Mouse (Mus musculus): Measurements from ENCODE around the gene Nr3c2. TPM values are rescaled to one million over a fixed set of nuclear protein-coding genes. Genes with fewer than 3 reads are reported as not detected.

Gene Nr3c2
- polyA plus RNA-seq, 1 experiment from 2014 or later, result 3.0 TPM

- H3K27me3 ChIP-seq, result no peaks in the 10 kb centered on the region
- no peak overlapping the region for H3K4me3 ChIP-seq
- 86% methylated on average over 10 of the region's 10 CpGs for WGBS
- H3K36me3 ChIP-seq, result no peaks in the 10 kb centered on the region
- H3K9ac ChIP-seq, result no peak overlapping the region
- H3K4me2 ChIP-seq, result no peak overlapping the region
- ATAC-seq (ENCODE audit: borderline replicate concordance, extremely low read depth, low FRiP score, low TSS enrichment), result no peak
- peaks cover 3% of the 10 kb centered on the region; the same call in 1 of the 2 replicates for H3K4me1 ChIP-seq
- no peaks in the 10 kb centered on the region for H3K9me3 ChIP-seq
- no peak overlapping the region for H3K27ac ChIP-seq
Observed at GRCm38 (mm10) chr8:77098101-77098500, 198.9 kb downstream of the Nr3c2 start.

GRCm38 (mm10) chr8:77100370-77100769 lies 201.1 kb downstream of the Nr3c2 start:
- Histone ChIP-seq H3K9me3 (no peaks in the 10 kb centered on the region), H3K27me3 (no peaks in the 10 kb centered on the region), H3K9ac (no peak overlapping the region), H3K4me2 (no peak overlapping the region), H3K4me3 (no peak overlapping the region), H3K36me3 (no peaks in the 10 kb centered on the region), H3K27ac (no peak overlapping the region), H3K4me1 (peaks cover 3% of the 10 kb centered on the region; the same call in 1 of the 2 replicates)
- 61% methylated on average over 2 of the region's 2 CpGs for WGBS
- no peak for ATAC-seq (ENCODE audit: borderline replicate concordance, extremely low read depth, low FRiP score, low TSS enrichment)

GRCm38 (mm10) chr8:77102879-77103278 lies 203.6 kb downstream of the Nr3c2 start:
- Histone ChIP-seq H3K27me3 (no peaks in the 10 kb centered on the region), H3K9ac (no peak overlapping the region), H3K36me3 (no peaks in the 10 kb centered on the region), H3K4me2 (no peak overlapping the region), H3K9me3 (no peaks in the 10 kb centered on the region), H3K27ac (no peak overlapping the region), H3K4me1 (peaks cover 3% of the 10 kb centered on the region; the same call in 1 of the 2 replicates), H3K4me3 (no peak overlapping the region)
- no peak for ATAC-seq (ENCODE audit: borderline replicate concordance, extremely low read depth, low FRiP score, low TSS enrichment)
- WGBS, result 92% methylated on average over 7 of the region's 7 CpGs

GRCm38 (mm10) chr8:77112719-77113118 lies 213.5 kb downstream of the Nr3c2 start:
- no peak for ATAC-seq (ENCODE audit: borderline replicate concordance, extremely low read depth, low FRiP score, low TSS enrichment)
- Histone ChIP-seq H3K36me3 (no peaks in the 10 kb centered on the region), H3K4me3 (no peak overlapping the region), H3K9ac (no peak overlapping the region), H3K4me1 (no peaks in the 10 kb centered on the region), H3K9me3 (no peaks in the 10 kb centered on the region), H3K27ac (no peak overlapping the region), H3K27me3 (no peaks in the 10 kb centered on the region), H3K4me2 (no peak overlapping the region)
- 91% methylated on average over 2 of the region's 2 CpGs for WGBS

- Histone ChIP-seq H3K27ac (no peak overlapping the region), H3K36me3 (no peaks in the 10 kb centered on the region), H3K4me3 (no peak overlapping the region), H3K9ac (no peak overlapping the region), H3K9me3 (no peaks in the 10 kb centered on the region), H3K4me2 (no peak overlapping the region), H3K27me3 (no peaks in the 10 kb centered on the region), H3K4me1 (no peaks in the 10 kb centered on the region)
- 84% methylated on average over 10 of the region's 10 CpGs for WGBS
- ATAC-seq (ENCODE audit: borderline replicate concordance, extremely low read depth, low FRiP score, low TSS enrichment), result no peak
Observed at GRCm38 (mm10) chr8:77114769-77115168, 215.5 kb downstream of the Nr3c2 start.

- no peak overlapping the region for H3K9ac ChIP-seq
- H3K36me3 ChIP-seq, result no peaks in the 10 kb centered on the region
- ATAC-seq (ENCODE audit: borderline replicate concordance, extremely low read depth, low FRiP score, low TSS enrichment), result no peak
- no peaks in the 10 kb centered on the region for H3K27me3 ChIP-seq
- no peak overlapping the region for H3K27ac ChIP-seq
- H3K4me3 ChIP-seq, result no peak overlapping the region
- 39% methylated on average over 7 of the region's 7 CpGs for WGBS
- H3K4me1 ChIP-seq, result peaks cover 1% of the 10 kb centered on the region; the same call in 1 of the 2 replicates
- H3K4me2 ChIP-seq, result no peak overlapping the region
- no peaks in the 10 kb centered on the region for H3K9me3 ChIP-seq
Observed at GRCm38 (mm10) chr8:77116419-77117079, 217.3 kb downstream of the Nr3c2 start.

GRCm38 (mm10) chr8:77120810-77121570 lies 221.7 kb downstream of the Nr3c2 start:
- WGBS, result 34% methylated on average over 10 of the region's 10 CpGs
- no peaks in the 10 kb centered on the region for H3K27me3 ChIP-seq
- H3K9me3 ChIP-seq, result no peaks in the 10 kb centered on the region
- H3K4me2 ChIP-seq, result no peak overlapping the region
- H3K4me1 ChIP-seq, result peaks cover 3% of the 10 kb centered on the region; the same call in 1 of the 2 replicates
- no peak overlapping the region for H3K9ac ChIP-seq
- H3K4me3 ChIP-seq, result no peak overlapping the region
- no peak for ATAC-seq (ENCODE audit: borderline replicate concordance, extremely low read depth, low FRiP score, low TSS enrichment)
- no peak overlapping the region for H3K27ac ChIP-seq
- no peaks in the 10 kb centered on the region for H3K36me3 ChIP-seq

GRCm38 (mm10) chr8:77121571-77121890 lies 222.3 kb downstream of the Nr3c2 start:
- Histone ChIP-seq H3K27me3 (no peaks in the 10 kb centered on the region), H3K9ac (no peak overlapping the region), H3K9me3 (no peaks in the 10 kb centered on the region), H3K4me1 (peaks cover 3% of the 10 kb centered on the region; the same call in 1 of the 2 replicates), H3K36me3 (no peaks in the 10 kb centered on the region), H3K4me3 (no peak overlapping the region), H3K4me2 (no peak overlapping the region), H3K27ac (no peak overlapping the region)
- 28% methylated on average over 1 of the region's 1 CpGs for WGBS
- ATAC-seq (ENCODE audit: borderline replicate concordance, extremely low read depth, low FRiP score, low TSS enrichment), result no peak

GRCm38 (mm10) chr8:77122300-77122699 lies 223.1 kb downstream of the Nr3c2 start:
- peak; percentile 70; the same call in 1 of the 2 replicates for ATAC-seq (ENCODE audit: borderline replicate concordance, extremely low read depth, low FRiP score, low TSS enrichment)
- no peaks in the 10 kb centered on the region for H3K36me3 ChIP-seq
- H3K4me3 ChIP-seq, result no peak overlapping the region
- H3K27me3 ChIP-seq, result no peaks in the 10 kb centered on the region
- peaks cover 3% of the 10 kb centered on the region; the same call in 1 of the 2 replicates for H3K4me1 ChIP-seq
- no peak overlapping the region for H3K27ac ChIP-seq
- no peaks in the 10 kb centered on the region for H3K9me3 ChIP-seq
- no peak overlapping the region for H3K9ac ChIP-seq
- H3K4me2 ChIP-seq, result no peak overlapping the region
- WGBS, result 15% methylated on average over 5 of the region's 5 CpGs

- Histone ChIP-seq H3K27me3 (no peaks in the 10 kb centered on the region), H3K4me1 (peaks cover 3% of the 10 kb centered on the region; the same call in 1 of the 2 replicates), H3K4me3 (no peak overlapping the region), H3K36me3 (no peaks in the 10 kb centered on the region), H3K9me3 (no peaks in the 10 kb centered on the region), H3K27ac (no peak overlapping the region), H3K9ac (no peak overlapping the region), H3K4me2 (no peak overlapping the region)
- ATAC-seq (ENCODE audit: borderline replicate concordance, extremely low read depth, low FRiP score, low TSS enrichment), result no peak
- WGBS, result 85% methylated on average over 7 of the region's 7 CpGs
Observed at GRCm38 (mm10) chr8:77125777-77126176, 226.5 kb downstream of the Nr3c2 start.

GRCm38 (mm10) chr8:77128006-77128405 lies 228.8 kb downstream of the Nr3c2 start:
- H3K36me3 ChIP-seq, result no peaks in the 10 kb centered on the region
- no peaks in the 10 kb centered on the region for H3K9me3 ChIP-seq
- no peak for ATAC-seq (ENCODE audit: borderline replicate concordance, extremely low read depth, low FRiP score, low TSS enrichment)
- WGBS, result 70% methylated on average over 4 of the region's 4 CpGs
- H3K4me2 ChIP-seq, result no peak overlapping the region
- H3K27ac ChIP-seq, result no peak overlapping the region
- no peaks in the 10 kb centered on the region for H3K27me3 ChIP-seq
- no peak overlapping the region for H3K9ac ChIP-seq
- 0 out of 2 replicates have a peak, but pooled peaks cover 4% of the 10 kb centered on the region for H3K4me1 ChIP-seq
- H3K4me3 ChIP-seq, result no peak overlapping the region

All from lung, embryonic 15.5 days (tissue).